Mouse (Mus musculus): ENCODE measurements around the gene Rybp. TPM values are rescaled to one million over a fixed set of nuclear protein-coding genes. Genes with fewer than 3 reads are reported as not detected.

Rybp gene
- polyA plus RNA-seq, 1 experiment from 2014 or later = 13.8 TPM

- H3K9ac ChIP-seq (ENCODE audit: low read length) = no peak overlapping the region
- H3K27me3 ChIP-seq (replicated peaks; ENCODE audit: control insufficient read depth, insufficient read depth, low read length) = no peaks in the 10 kb centered on the region
- 56% methylated on average over 6 of the region's 6 CpGs for WGBS
- H3K36me3 ChIP-seq (ENCODE audit: control insufficient read depth, insufficient read depth, low read length) = no peaks in the 10 kb centered on the region
- H3K4me2 ChIP-seq (ENCODE audit: low read length) = no peak overlapping the region
- H3K4me1 ChIP-seq (replicated peaks; ENCODE audit: control insufficient read depth, insufficient read depth, low read length) = no peaks in the 10 kb centered on the region; the same call in 1 of the 2 replicates
- H3K4me3 ChIP-seq (ENCODE audit: low read depth, low read length) = no peak overlapping the region
- DNase-seq (ENCODE audit: low spot score) = no peak
- ATAC-seq (replicated peaks; ENCODE audit: low FRiP score, low TSS enrichment, low read depth) = no peak
- H3K27ac ChIP-seq (ENCODE audit: low read depth) = no peak overlapping the region
- H3K9me3 ChIP-seq (ENCODE audit: control insufficient read depth, low read length) = no peaks in the 10 kb centered on the region
These were observed 99.5 kb downstream of the Rybp start for GRCm38 (mm10) chr6:100187821-100188220.

- Histone ChIP-seq H3K9me3 (ENCODE audit: control insufficient read depth, low read length) (no peaks in the 10 kb centered on the region), H3K9ac (ENCODE audit: low read length) (no peak overlapping the region), H3K27ac (ENCODE audit: low read depth) (no peak overlapping the region), H3K36me3 (ENCODE audit: control insufficient read depth, insufficient read depth, low read length) (no peaks in the 10 kb centered on the region), H3K4me3 (ENCODE audit: low read depth, low read length) (no peak overlapping the region), H3K4me1 (replicated peaks; ENCODE audit: control insufficient read depth, insufficient read depth, low read length) (no peaks in the 10 kb centered on the region), H3K4me2 (ENCODE audit: low read length) (no peak overlapping the region), H3K27me3 (replicated peaks; ENCODE audit: control insufficient read depth, insufficient read depth, low read length) (no peaks in the 10 kb centered on the region)
- DNase-seq (ENCODE audit: low spot score) (no peak), ATAC-seq (replicated peaks; ENCODE audit: low FRiP score, low TSS enrichment, low read depth) (no peak)
- WGBS = 76% methylated on average over 11 of the region's 11 CpGs
These were observed 100.5 kb downstream of the Rybp start for GRCm38 (mm10) chr6:100186789-100187188.

GRCm38 (mm10) chr6:100185524-100185923 is 101.8 kb downstream of the Rybp start:
- H3K36me3 ChIP-seq (ENCODE audit: control insufficient read depth, insufficient read depth, low read length) = no peaks in the 10 kb centered on the region
- DNase-seq (ENCODE audit: low spot score) (no peak), ATAC-seq (replicated peaks; ENCODE audit: low FRiP score, low TSS enrichment, low read depth) (no peak)
- no peaks in the 10 kb centered on the region for H3K27me3 ChIP-seq (replicated peaks; ENCODE audit: control insufficient read depth, insufficient read depth, low read length)
- H3K9ac ChIP-seq (ENCODE audit: low read length) = no peak overlapping the region
- H3K4me1 ChIP-seq (replicated peaks; ENCODE audit: control insufficient read depth, insufficient read depth, low read length) = 0 out of 2 replicates have a peak, but pooled peaks cover 1% of the 10 kb centered on the region
- H3K9me3 ChIP-seq (ENCODE audit: control insufficient read depth, low read length) = no peaks in the 10 kb centered on the region
- WGBS = 29% methylated on average over 1 of the region's 1 CpGs
- H3K27ac ChIP-seq (ENCODE audit: low read depth) = no peak overlapping the region
- no peak overlapping the region for H3K4me3 ChIP-seq (ENCODE audit: low read depth, low read length)
- H3K4me2 ChIP-seq (ENCODE audit: low read length) = no peak overlapping the region

- DNase-seq (ENCODE audit: low spot score) = no peak
- Histone ChIP-seq H3K4me1 (replicated peaks; ENCODE audit: control insufficient read depth, insufficient read depth, low read length) (0 out of 2 replicates have a peak, but pooled peaks cover 4% of the 10 kb centered on the region), H3K4me2 (ENCODE audit: low read length) (no peak overlapping the region), H3K9me3 (ENCODE audit: control insufficient read depth, low read length) (no peaks in the 10 kb centered on the region), H3K27me3 (replicated peaks; ENCODE audit: control insufficient read depth, insufficient read depth, low read length) (no peaks in the 10 kb centered on the region), H3K27ac (ENCODE audit: low read depth) (no peak overlapping the region), H3K9ac (ENCODE audit: low read length) (no peak overlapping the region), H3K4me3 (ENCODE audit: low read depth, low read length) (no peak overlapping the region), H3K36me3 (ENCODE audit: control insufficient read depth, insufficient read depth, low read length) (no peaks in the 10 kb centered on the region)
- ATAC-seq (replicated peaks; ENCODE audit: low FRiP score, low TSS enrichment, low read depth) = no peak
- WGBS = 85% methylated on average over 3 of the region's 3 CpGs
These were observed 103.9 kb downstream of the Rybp start for GRCm38 (mm10) chr6:100183344-100183743.

- H3K4me1 ChIP-seq (replicated peaks; ENCODE audit: control insufficient read depth, insufficient read depth, low read length) = 0 out of 2 replicates have a peak, but pooled peaks cover 4% of the 10 kb centered on the region
- WGBS = 58% methylated on average over 4 of the region's 4 CpGs
- DNase-seq (ENCODE audit: low spot score) (no peak), ATAC-seq (replicated peaks; ENCODE audit: low FRiP score, low TSS enrichment, low read depth) (no peak)
- H3K27me3 ChIP-seq (replicated peaks; ENCODE audit: control insufficient read depth, insufficient read depth, low read length) = no peaks in the 10 kb centered on the region
- no peaks in the 10 kb centered on the region for H3K9me3 ChIP-seq (ENCODE audit: control insufficient read depth, low read length)
- H3K9ac ChIP-seq (ENCODE audit: low read length) = no peak overlapping the region
- H3K4me2 ChIP-seq (ENCODE audit: low read length) = no peak overlapping the region
- no peak overlapping the region for H3K4me3 ChIP-seq (ENCODE audit: low read depth, low read length)
- no peaks in the 10 kb centered on the region for H3K36me3 ChIP-seq (ENCODE audit: control insufficient read depth, insufficient read depth, low read length)
- H3K27ac ChIP-seq (ENCODE audit: low read depth) = no peak overlapping the region
These were observed 106.4 kb downstream of the Rybp start for GRCm38 (mm10) chr6:100180883-100181262.

GRCm38 (mm10) chr6:100180213-100180882 is 106.9 kb downstream of the Rybp start:
- DNase-seq (ENCODE audit: low spot score) = no peak
- no peak overlapping the region for H3K4me3 ChIP-seq (ENCODE audit: low read depth, low read length)
- no peaks in the 10 kb centered on the region for H3K36me3 ChIP-seq (ENCODE audit: control insufficient read depth, insufficient read depth, low read length)
- H3K4me2 ChIP-seq (ENCODE audit: low read length) = no peak overlapping the region
- WGBS = 78% methylated on average over 4 of the region's 4 CpGs
- H3K4me1 ChIP-seq (replicated peaks; ENCODE audit: control insufficient read depth, insufficient read depth, low read length) = 0 out of 2 replicates have a peak, but pooled peaks cover 4% of the 10 kb centered on the region
- no peaks in the 10 kb centered on the region for H3K9me3 ChIP-seq (ENCODE audit: control insufficient read depth, low read length)
- H3K9ac ChIP-seq (ENCODE audit: low read length) = no peak overlapping the region
- H3K27me3 ChIP-seq (replicated peaks; ENCODE audit: control insufficient read depth, insufficient read depth, low read length) = no peaks in the 10 kb centered on the region
- no peak for ATAC-seq (replicated peaks; ENCODE audit: low FRiP score, low TSS enrichment, low read depth)
- no peak overlapping the region for H3K27ac ChIP-seq (ENCODE audit: low read depth)

GRCm38 (mm10) chr6:100178830-100179229 is 108.5 kb downstream of the Rybp start:
- no peaks in the 10 kb centered on the region for H3K9me3 ChIP-seq (ENCODE audit: control insufficient read depth, low read length)
- no peak overlapping the region for H3K4me3 ChIP-seq (ENCODE audit: low read depth, low read length)
- H3K36me3 ChIP-seq (ENCODE audit: control insufficient read depth, insufficient read depth, low read length) = no peaks in the 10 kb centered on the region
- no peak overlapping the region for H3K9ac ChIP-seq (ENCODE audit: low read length)
- H3K4me1 ChIP-seq (replicated peaks; ENCODE audit: control insufficient read depth, insufficient read depth, low read length) = 0 out of 2 replicates have a peak, but pooled peaks cover 4% of the 10 kb centered on the region
- no peak overlapping the region for H3K4me2 ChIP-seq (ENCODE audit: low read length)
- WGBS = 69% methylated on average over 3 of the region's 3 CpGs
- ATAC-seq (replicated peaks; ENCODE audit: low FRiP score, low TSS enrichment, low read depth) (no peak), DNase-seq (ENCODE audit: low spot score) (no peak)
- no peaks in the 10 kb centered on the region for H3K27me3 ChIP-seq (replicated peaks; ENCODE audit: control insufficient read depth, insufficient read depth, low read length)
- H3K27ac ChIP-seq (ENCODE audit: low read depth) = no peak overlapping the region

All from intestine, embryonic 14.5 days (tissue).